In genomic region chr3:125683460-125684230, GRCm38 (mm10) we compare ENCODE assay signal across 24 mouse cellular contexts.
DNase-seq lines count a peak whose midpoint lies in the region; TF ChIP-seq lines count a peak whose summit lies in the region.
"Had no signal": no experiment of that assay in that cellular context is flagged by ENCODE, and none has a peak within 500 bp of the region (broad histone marks: within the 10 kb centered on the region; RNA-seq: fewer than 3 reads in every experiment).

No protein-coding gene starts in this region.

- H3K4me3 ChIP-seq in MEL (ENCODE audit: control insufficient read depth in 1 of 2, insufficient read depth in 1 of 2, low read depth in 2 of 2, low read length in 2 of 2), result no peak overlapping the region
- H3K4me3 ChIP-seq: embryonic facial prominence, embryonic 13.5 days; erythroblast, embryonic 14.5 days; forebrain, embryonic 12.5 days; heart, embryonic 10.5 days; hindbrain, embryonic 15.5 days; left cerebral cortex, adult 2 months; limb, embryonic 15.5 days; liver, embryonic 15.5 days had no signal

- H3K27ac ChIP-seq in MEL (ENCODE audit: control insufficient read depth, low read depth, low read length), result no peak overlapping the region
- H3K27ac ChIP-seq: embryonic facial prominence, embryonic 13.5 days; forebrain, embryonic 12.5 days; heart, embryonic 10.5 days; hindbrain, embryonic 15.5 days; left cerebral cortex, adult 2 months; limb, embryonic 15.5 days; liver, embryonic 15.5 days; macrophage had no signal

- no peak overlapping the region for H3K9ac ChIP-seq in MEL (ENCODE audit: control insufficient read depth, low read depth, low read length, poor library complexity, severe bottlenecking)
- H3K9ac ChIP-seq: embryonic facial prominence, embryonic 13.5 days; forebrain, embryonic 12.5 days; hindbrain, embryonic 15.5 days; limb, embryonic 15.5 days; liver, embryonic 15.5 days had no signal

- peaks cover 0 to 8% of the 10 kb centered on the region in 2 experiments; a peak in 2 of 4 replicates for H3K36me3 ChIP-seq in MEL (ENCODE audit: control insufficient read depth in 1 of 2, insufficient read depth in 2 of 2, low read length in 2 of 2)
- H3K36me3 ChIP-seq: embryonic facial prominence, embryonic 13.5 days; forebrain, embryonic 12.5 days; heart, embryonic 10.5 days; hindbrain, embryonic 15.5 days; limb, embryonic 15.5 days; liver, embryonic 15.5 days had no signal

- no peaks in the 10 kb centered on the region for H3K79me2 ChIP-seq in MEL (ENCODE audit: control insufficient read depth, insufficient read depth, low read length, poor library complexity)

- TF ChIP-seq CTCF in MEL (IDR thresholded peaks at IDR 0.05 in 2 of 3, conservative IDR thresholded peaks at IDR 0.05 in 1 of 3; ENCODE audit: control insufficient read depth in 1 of 3, insufficient read depth in 1 of 3, low read depth in 2 of 3, low read length in 3 of 3, poor library complexity in 1 of 3, severe bottlenecking in 1 of 3), result no peak

- TF ChIP-seq RAD21 in MEL (IDR thresholded peaks at IDR 0.05; ENCODE audit: low read depth, low read length), result no peak

- peak; percentile 4 for DNase-seq in left cerebral cortex, adult 11 months (ENCODE audit: low spot score)
- DNase-seq in left cerebral cortex, postnatal 36 days (ENCODE audit: low spot score in 2 of 2), result no peak
- peak; percentile 7 for DNase-seq in 416B (ENCODE audit: low read depth)
- peak; percentile 23 for DNase-seq in MEL (ENCODE audit: low read depth, low spot score)
- DNase-seq in layer of hippocampus, adult 9-11 months, result peak; percentile 73
- DNase-seq in heart, adult 11 months, result no peak
- DNase-seq in B cell, adult 2 months, result no peak
- DNase-seq: adrenal gland, postnatal 36 days; cerebellum, adult 11-12 months; cerebellum, postnatal 10 days; kidney, adult 2 months; kidney, postnatal 14 days; left cerebral cortex, postnatal 4 days; right cerebral cortex, postnatal 4 days; thymus, postnatal 36 days had no signal

- H3K27me3 ChIP-seq in MEL (ENCODE audit: control insufficient read depth in 1 of 2, insufficient read depth in 2 of 2, low read length in 2 of 2), result no peaks in the 10 kb centered on the region
- H3K27me3 ChIP-seq: embryonic facial prominence, embryonic 13.5 days; forebrain, embryonic 12.5 days; hindbrain, embryonic 15.5 days; limb, embryonic 15.5 days; liver, embryonic 15.5 days had no signal

- no peaks in the 10 kb centered on the region for H3K9me3 ChIP-seq in MEL (replicated peaks; ENCODE audit: insufficient read depth, low read length)
- H3K9me3 ChIP-seq: embryonic facial prominence, embryonic 13.5 days; forebrain, embryonic 12.5 days; heart, embryonic 10.5 days; hindbrain, embryonic 15.5 days; limb, embryonic 15.5 days; liver, embryonic 15.5 days had no signal

- intact Hi-C loops in left cerebral cortex, postnatal 36 days (cut with DNase I), result no loop called here

- TF ChIP-seq POLR2A in MEL (IDR thresholded peaks at IDR 0.05; ENCODE audit: control insufficient read depth in 1 of 2, insufficient read depth in 1 of 2, low read depth in 1 of 2, low read length in 2 of 2, poor library complexity in 1 of 2), result no peak

- peaks cover 0 to 4% of the 10 kb centered on the region in 2 experiments; a peak in 1 of 4 replicates for H3K4me1 ChIP-seq in MEL (ENCODE audit: control insufficient read depth in 1 of 2, insufficient read depth in 2 of 2, low read length in 2 of 2)
- H3K4me1 ChIP-seq: heart, embryonic 10.5 days; hindbrain, embryonic 15.5 days; limb, embryonic 15.5 days; liver, embryonic 15.5 days had no signal

- no peak; a peak in 1 of 4 replicates for TF ChIP-seq EP300 in MEL (IDR thresholded peaks at IDR 0.05; ENCODE audit: low read depth in 1 of 2, low read length in 2 of 2)

TF ChIP-seq in MEL, 35 proteins besides CTCF, POLR2A, EP300 and RAD21:
- TF ChIP-seq GATA1 (IDR thresholded peaks at IDR 0.05; ENCODE audit: low read depth, low read length), result no peak
- no peak for TF ChIP-seq ZKSCAN1 (IDR thresholded peaks at IDR 0.05; ENCODE audit: low read depth, low read length)
- no peak for TF ChIP-seq BHLHE40 (IDR thresholded peaks at IDR 0.05; ENCODE audit: borderline replicate concordance, low read depth, low read length)
- no peak for TF ChIP-seq SMC3 (IDR thresholded peaks at IDR 0.05; ENCODE audit: low read depth, low read length)
- TF ChIP-seq NELFE (IDR thresholded peaks at IDR 0.05; ENCODE audit: low read depth, low read length), result no peak
- no peak for TF ChIP-seq USF1 (IDR thresholded peaks at IDR 0.05; ENCODE audit: low read depth, low read length)
- TF ChIP-seq MYC (IDR thresholded peaks at IDR 0.05; ENCODE audit: low read depth, low read length), result no peak
- TF ChIP-seq ELF1 (IDR thresholded peaks at IDR 0.05; ENCODE audit: low read depth, low read length), result no peak

Comparison
In these comparisons a context has a peak if more than half of its experiments do, and no peak if none do; other contexts are left out.
1. DNase-seq: peak in left cerebral cortex, adult 11 months (single experiment), 416B (single experiment), MEL (single experiment) and layer of hippocampus, adult 9-11 months (single experiment); none in left cerebral cortex, postnatal 36 days (0 of 2), heart, adult 11 months (single experiment) and B cell, adult 2 months (0 of 2).